Mouse (Mus musculus) cerebral cortex, adult 2 months (tissue): ENCODE results near the gene Acpp.

ENCODE experiments used
- WGBS: fragments of 180-500 bp; shearing (Covaris S2); methylation state at CpG from one replicate; pipeline ENCODE4 v1.1.7; 2018; 5-methylcytosine and 5-hydroxymethylcytosine counted together

Acpp gene

GRCm38 (mm10) chr9:104305333-104306111 is 32.0 kb downstream of the Acpp start:
- WGBS: 85% methylated on average over 6 of the region's 6 CpGs

- 83% methylated on average over 10 of the region's 10 CpGs for WGBS
Observed at GRCm38 (mm10) chr9:104304800-104305199, 32.7 kb downstream of the Acpp start.

GRCm38 (mm10) chr9:104304376-104304775 is 33.2 kb downstream of the Acpp start:
- 82% methylated on average over 4 of the region's 4 CpGs for WGBS

GRCm38 (mm10) chr9:104300569-104300968 is 37.0 kb downstream of the Acpp start:
- WGBS: 80% methylated on average over 12 of the region's 12 CpGs

GRCm38 (mm10) chr9:104297041-104297440 is 40.5 kb downstream of the Acpp start:
- WGBS: 85% methylated on average over 3 of the region's 3 CpGs

GRCm38 (mm10) chr9:104284934-104285333 is 52.6 kb downstream of the Acpp start:
- WGBS: 74% methylated on average over 6 of the region's 6 CpGs

GRCm38 (mm10) chr9:104282536-104282935 is 55.0 kb downstream of the Acpp start:
- 62% methylated on average over 8 of the region's 8 CpGs for WGBS

GRCm38 (mm10) chr9:104281737-104282136 is 55.8 kb downstream of the Acpp start:
- WGBS: 84% methylated on average over 5 of the region's 5 CpGs

GRCm38 (mm10) chr9:104280725-104281495 is 56.6 kb downstream of the Acpp start:
- 78% methylated on average over 8 of the region's 8 CpGs for WGBS

GRCm38 (mm10) chr9:104277528-104278162 is 59.9 kb downstream of the Acpp start:
- 17% methylated on average over 18 of the region's 18 CpGs for whole genome bisulfite sequencing

- WGBS: 89% methylated on average over 17 of the region's 17 CpGs
Observed at GRCm38 (mm10) chr9:104275084-104275785, 62.3 kb downstream of the Acpp start.

- 73% methylated on average over 4 of the region's 4 CpGs for WGBS
Observed at GRCm38 (mm10) chr9:104272057-104272456, 65.5 kb downstream of the Acpp start.

- WGBS: 55% methylated on average over 4 of the region's 4 CpGs
Observed at GRCm38 (mm10) chr9:104271642-104272041, 65.9 kb downstream of the Acpp start.

- WGBS: 55% methylated on average over 3 of the region's 3 CpGs
Observed at GRCm38 (mm10) chr9:104269944-104270343, 67.6 kb downstream of the Acpp start.

- 28% methylated on average over 10 of the region's 10 CpGs for WGBS
Observed at GRCm38 (mm10) chr9:104269349-104269871, 68.1 kb downstream of the Acpp start.

GRCm38 (mm10) chr9:104264567-104264966 is 73.0 kb downstream of the Acpp start:
- 62% methylated on average over 1 of the region's 2 CpGs for WGBS

GRCm38 (mm10) chr9:104262823-104263352 is 74.7 kb downstream of the Acpp start, which contains the start of gene Dnajc13:
TSS of gene Dnajc13 (minus strand) at chr9:104262930.
- under 1% methylated on average over 59 of the region's 60 CpGs for WGBS

- WGBS: 1% methylated on average over 46 of the region's 46 CpGs
Observed at GRCm38 (mm10) chr9:104262016-104262762, 75.4 kb downstream of the Acpp start.

- WGBS: 16% methylated on average over 4 of the region's 4 CpGs
Observed at GRCm38 (mm10) chr9:104260306-104260705, 77.2 kb downstream of the Acpp start.

- WGBS: 19% methylated on average over 2 of the region's 2 CpGs
Observed at GRCm38 (mm10) chr9:104256085-104256484, 81.5 kb downstream of the Acpp start.
